Mouse (Mus musculus) cerebellum, adult 9-10 months (tissue): ENCODE measurements around the gene A030005K14Rik.

ENCODE experiments used
- DNase-seq: peaks from one replicate; pipeline ENCODE4 v3.0.0; 2022

The A030005K14Rik gene

DNA sequence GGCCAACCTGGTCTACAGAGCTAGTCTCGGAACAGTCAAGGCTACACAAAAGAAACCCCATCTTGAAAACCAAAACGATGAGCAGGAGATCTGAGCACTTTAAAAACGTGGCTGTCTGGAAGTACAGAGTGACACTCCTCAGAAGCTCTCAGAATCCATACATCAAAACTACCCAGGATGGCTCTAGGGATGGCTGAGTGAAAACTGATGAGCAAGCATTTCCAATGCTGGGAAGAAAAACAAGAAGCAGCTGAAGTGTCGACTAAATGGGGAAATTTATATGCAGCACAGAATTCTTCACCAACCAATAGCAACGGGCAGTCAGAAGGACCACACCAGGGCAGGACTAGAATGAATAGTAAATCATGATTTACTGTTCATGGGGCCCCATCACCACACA, 24.7 kb downstream of the A030005K14Rik start:
- no peak for DNase-seq

DNA sequence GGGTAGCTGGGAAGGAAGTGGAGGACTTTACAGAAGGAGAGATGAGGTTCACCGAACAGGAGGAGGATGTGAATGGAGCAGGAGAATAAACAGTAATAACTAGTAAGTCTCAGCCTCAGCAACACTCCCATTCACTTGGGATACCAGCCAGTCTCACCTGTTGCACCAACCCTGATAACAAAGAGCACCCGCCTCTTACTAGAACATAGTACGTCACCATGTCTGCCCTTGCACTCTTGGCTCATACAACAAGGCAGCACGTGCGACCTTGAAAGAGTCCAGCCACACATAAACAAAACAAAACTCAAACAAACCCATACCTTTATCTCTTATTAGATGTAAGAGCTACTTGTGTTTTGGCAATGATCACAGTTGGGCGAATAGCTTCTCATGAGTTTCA, 26.7 kb downstream of the A030005K14Rik start:
- DNase-seq, result no peak

DNA sequence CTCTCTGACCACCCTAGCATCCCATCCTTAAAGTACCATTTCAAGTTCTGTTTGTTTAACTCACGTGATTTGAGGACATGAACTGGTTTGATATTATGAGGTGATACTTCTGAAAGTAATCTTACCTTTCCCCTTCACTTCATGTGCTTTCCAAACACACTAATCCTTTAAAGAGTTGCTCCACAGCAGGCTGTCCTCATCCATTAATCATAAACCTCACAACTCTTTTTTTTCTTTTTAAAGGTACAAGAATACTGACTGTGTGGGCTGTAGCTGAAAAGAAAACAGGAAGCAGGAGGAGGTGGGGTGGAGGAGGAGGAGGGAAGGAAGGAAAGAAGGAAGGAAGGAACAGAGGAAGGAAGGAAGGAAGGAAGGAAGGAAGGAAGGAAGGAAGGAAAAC, 27.2 kb downstream of the A030005K14Rik start:
- no peak for DNase-seq

DNA sequence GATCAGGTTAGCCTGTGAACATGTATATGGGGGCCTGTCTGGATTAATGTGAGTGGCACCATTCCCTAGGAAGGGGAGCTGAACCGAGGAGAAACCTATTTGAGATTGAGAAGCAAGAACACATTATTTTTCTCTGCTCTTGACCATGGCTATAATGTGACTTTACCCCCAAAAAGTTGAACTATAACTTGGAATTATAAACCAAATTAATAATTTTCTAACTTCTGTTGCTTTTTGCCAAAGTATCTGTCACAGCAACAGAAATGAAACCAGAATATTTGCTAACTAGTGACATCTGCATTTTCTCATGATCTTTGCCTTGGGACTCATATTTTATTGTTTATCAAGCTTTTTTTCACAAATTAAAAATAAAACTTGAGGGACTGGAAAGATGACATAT, 42.6 kb downstream of the A030005K14Rik start:
- DNase-seq, result no peak

DNA sequence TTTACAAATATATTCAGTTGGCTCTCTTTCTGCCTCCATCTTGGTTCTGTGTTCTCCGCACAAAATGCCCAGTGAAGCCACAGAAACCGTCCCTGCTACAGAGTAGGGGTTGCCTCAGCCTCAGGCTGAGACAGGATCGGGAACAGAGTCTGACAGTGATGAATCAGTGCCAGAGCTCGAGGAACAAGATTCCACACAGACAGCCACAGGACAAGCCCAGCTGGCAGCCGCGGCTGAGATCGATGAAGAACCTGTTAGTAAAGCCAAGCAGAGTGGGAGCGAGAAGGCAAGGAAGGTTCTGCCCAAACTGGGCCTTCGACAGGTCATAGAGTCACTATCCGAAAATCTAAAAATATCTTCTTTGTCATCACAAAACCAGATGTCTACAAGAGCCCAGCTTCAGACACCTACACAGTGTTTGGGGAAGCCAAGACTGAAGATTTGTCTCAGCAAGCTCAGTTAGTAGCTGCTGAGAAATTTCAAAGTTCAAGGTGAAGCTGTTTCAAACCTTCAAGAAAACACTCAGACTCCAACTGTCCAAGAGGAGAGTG, 43.8 kb downstream of the A030005K14Rik start:
- no peak for DNase-seq

DNA sequence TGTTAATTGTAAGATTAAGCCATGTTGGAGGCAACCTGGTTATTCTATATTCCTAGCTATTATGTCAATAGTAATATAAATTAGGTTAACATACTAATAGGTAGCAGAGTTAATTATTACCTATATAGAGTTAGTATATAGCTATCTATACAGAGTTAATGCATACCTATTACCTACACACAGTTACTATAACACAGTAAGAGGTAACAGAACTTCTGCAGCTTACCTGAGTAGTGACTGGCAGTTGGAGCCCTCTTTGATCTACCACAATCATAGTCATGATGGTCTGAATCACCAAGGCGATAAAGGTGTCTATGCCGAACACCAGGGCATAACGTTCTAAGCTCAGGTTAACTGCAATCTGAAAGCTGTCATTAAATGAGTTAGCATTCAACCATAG, 44.7 kb downstream of the A030005K14Rik start:
- no peak for DNase-seq
